Mouse (Mus musculus) midbrain, postnatal 0 days (tissue): Measurements from ENCODE around the gene Gatd1. TPM values are rescaled to one million over a fixed set of nuclear protein-coding genes. Genes with fewer than 3 reads are reported as not detected.

Source experiments
- ATAC-seq: fragments of 200-750 bp; cut with Nextera tagmentation; 2 replicates; pipeline ENCODE4 v1.8.0; 2017; ENCODE audit warnings: moderate number of reproducible peaks, mild to moderate bottlenecking, moderate TSS enrichment, moderate library complexity; ENCODE audit not compliant: low FRiP score
- DNase-seq: peaks from one replicate; pipeline ENCODE4 v3.0.0-alpha.2; 2015; ENCODE audit warnings: low spot score
- H3K27ac ChIP-seq: fragments of 300-500 bp; sonication (generic); 2 replicates; pipeline ENCODE4 v1.5.1; 2014; ENCODE audit warnings: low read depth, mild to moderate bottlenecking, low read length, mixed read lengths
- H3K27me3 ChIP-seq: fragments of 300-500 bp; sonication (generic); 2 replicates; pipeline ENCODE4 v1.6.1; 2014; ENCODE audit warnings: low read length, control low read depth, mixed read lengths; ENCODE audit not compliant: insufficient read depth
- H3K36me3 ChIP-seq: fragments of 300-500 bp; sonication (generic); 2 replicates; pipeline ENCODE4 v1.6.1; 2014; ENCODE audit warnings: low read length, control low read depth, mixed read lengths; ENCODE audit not compliant: insufficient read depth
- H3K4me1 ChIP-seq: fragments of 300-500 bp; sonication (generic); 2 replicates; pipeline ENCODE4 v1.6.1; 2014; ENCODE audit warnings: mild to moderate bottlenecking, control low read depth, antibody characterized with exemption, low read length, mixed read lengths; ENCODE audit not compliant: insufficient read depth
- H3K4me2 ChIP-seq: fragments of 300-500 bp; sonication (generic); 2 replicates; pipeline ENCODE4 v1.6.1; 2014; ENCODE audit warnings: low read depth, mild to moderate bottlenecking, low read length, mixed read lengths; ENCODE audit not compliant: poor library complexity, severe bottlenecking
- H3K4me3 ChIP-seq: fragments of 300-500 bp; sonication (generic); 2 replicates; pipeline ENCODE4 v1.5.1; 2014; ENCODE audit warnings: low read depth, mild to moderate bottlenecking, low read length, moderate library complexity
- H3K9ac ChIP-seq: fragments of 300-500 bp; sonication (generic); replicated peaks from 2 replicates; pipeline ENCODE4 v1.6.1; 2014; ENCODE audit warnings: mild to moderate bottlenecking, low read length, moderate library complexity, mixed read lengths; ENCODE audit not compliant: poor library complexity, severe bottlenecking
- H3K9me3 ChIP-seq: fragments of 300-500 bp; sonication (generic); 2 replicates; pipeline ENCODE4 v1.6.1; 2016; ENCODE audit warnings: low read length, control low read depth
- CTCF ChIP-seq: IDR thresholded peaks from 2 replicates; pipeline ENCODE4 v1.5.1; 2016; ENCODE audit warnings: antibody characterized with exemption, mild to moderate bottlenecking
- WGBS: fragments of 180-500 bp; shearing (Covaris S2); extraction: QIAGEN DNeasy Blood & Tissue Kit; methylation state at CpG from one replicate; pipeline ENCODE4 v1.1.7; 2014; 5-methylcytosine and 5-hydroxymethylcytosine counted together
- polyA plus RNA-seq: library from polyadenylated mRNA; unstranded; fragments of >200 nt; fragmentation: Nextera tagmentation; extraction: Ambion mirVana; gene quantifications from 2 replicates; pipeline ENCODE4 v1.2.1, GENCODE M21; 2015
- total RNA-seq: library from RNA; depleted of rRNA; stranded (reverse); fragments of >200 nt; gene quantifications from 2 replicates; pipeline ENCODE4 v1.2.3, GENCODE M21; 2014

Gene Gatd1
- total and polyA plus RNA-seq, 2 experiments from 2014 or later, result 48.9 to 72.9 TPM

DNA sequence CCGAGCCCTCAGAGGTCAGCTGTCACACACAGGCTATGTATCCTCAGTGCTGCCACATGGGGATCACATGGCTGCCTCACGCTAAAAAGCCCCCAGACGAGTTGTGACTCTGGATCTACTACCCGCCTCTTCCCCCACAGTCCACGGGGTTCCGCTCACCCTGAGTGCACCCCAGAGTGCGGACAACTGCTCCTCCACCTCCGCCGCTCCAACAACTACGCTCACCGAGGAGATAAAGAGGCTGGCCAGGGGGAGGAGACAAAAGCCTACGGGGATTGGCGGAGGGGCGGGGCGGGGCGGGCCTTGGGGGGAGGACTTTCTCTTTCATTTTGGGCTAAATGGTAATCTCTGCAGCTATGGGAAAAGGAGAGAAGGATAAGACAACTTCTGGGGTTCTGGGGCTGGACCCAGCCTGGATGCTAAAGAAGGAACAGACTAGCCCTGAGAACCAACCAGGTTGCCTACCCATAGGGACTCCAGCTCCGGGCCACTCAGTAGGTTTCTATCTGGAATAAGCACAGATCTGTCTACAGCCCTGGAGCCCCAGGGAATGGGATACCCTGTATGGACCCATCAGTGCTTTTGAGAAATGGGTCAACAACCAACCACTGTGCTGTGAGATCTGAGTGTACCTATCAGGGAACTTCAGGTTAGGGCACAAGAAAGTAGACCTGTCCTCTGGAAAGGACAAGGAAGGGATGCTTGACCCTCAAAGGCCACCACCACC lies 21.4 kb upstream of the Gatd1 start:
- ATAC-seq, result no peak
- H3K9me3 ChIP-seq, result no peaks in the 10 kb centered on the region
- DNase-seq, result peak; percentile 50
- no peaks in the 10 kb centered on the region for H3K27me3 ChIP-seq
- 4% methylated on average over 17 of the region's 17 CpGs for WGBS
- peaks cover 20% of the 10 kb centered on the region for H3K4me1 ChIP-seq
- H3K27ac ChIP-seq, result peak overlapping the region; percentile 79
- H3K4me3 ChIP-seq, result peak overlapping the region; percentile 55
- peak overlapping the region; percentile 92 for H3K4me2 ChIP-seq
- peak overlapping the region; percentile 77 for H3K9ac ChIP-seq
- H3K36me3 ChIP-seq, result peaks cover 25% of the 10 kb centered on the region
- TF ChIP-seq CTCF, result no peak

DNA sequence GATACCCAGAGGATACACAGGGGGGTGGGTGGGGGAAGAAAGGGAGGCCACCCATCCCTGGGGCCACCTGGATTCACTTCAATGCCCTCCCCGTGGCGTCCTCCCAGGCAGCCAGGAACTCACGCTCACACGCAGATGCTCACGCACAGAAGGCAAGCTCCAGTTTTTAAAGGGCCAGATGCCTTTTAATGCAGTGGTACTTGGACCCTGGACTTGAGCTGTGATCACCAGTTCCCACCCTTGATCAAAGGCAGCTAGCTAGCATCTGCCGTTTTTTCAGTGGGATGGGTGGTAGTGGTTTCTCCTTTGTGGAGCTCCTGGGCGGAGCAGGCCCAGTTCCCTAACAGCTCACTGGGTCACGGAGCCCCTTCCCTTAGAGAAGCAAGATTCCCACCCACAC lies 20.5 kb upstream of the Gatd1 start:
- ATAC-seq, result no peak
- WGBS, result 9% methylated on average over 8 of the region's 8 CpGs
- DNase-seq, result peak; percentile 76
- Histone ChIP-seq H3K9ac (peak overlapping the region; percentile 77), H3K4me3 (peak overlapping the region; percentile 55), H3K4me1 (peaks cover 24% of the 10 kb centered on the region), H3K4me2 (peak overlapping the region; percentile 92), H3K36me3 (peaks cover 27% of the 10 kb centered on the region), H3K27me3 (no peaks in the 10 kb centered on the region), H3K9me3 (no peaks in the 10 kb centered on the region), H3K27ac (peak overlapping the region; percentile 79)
- no peak for TF ChIP-seq CTCF

DNA sequence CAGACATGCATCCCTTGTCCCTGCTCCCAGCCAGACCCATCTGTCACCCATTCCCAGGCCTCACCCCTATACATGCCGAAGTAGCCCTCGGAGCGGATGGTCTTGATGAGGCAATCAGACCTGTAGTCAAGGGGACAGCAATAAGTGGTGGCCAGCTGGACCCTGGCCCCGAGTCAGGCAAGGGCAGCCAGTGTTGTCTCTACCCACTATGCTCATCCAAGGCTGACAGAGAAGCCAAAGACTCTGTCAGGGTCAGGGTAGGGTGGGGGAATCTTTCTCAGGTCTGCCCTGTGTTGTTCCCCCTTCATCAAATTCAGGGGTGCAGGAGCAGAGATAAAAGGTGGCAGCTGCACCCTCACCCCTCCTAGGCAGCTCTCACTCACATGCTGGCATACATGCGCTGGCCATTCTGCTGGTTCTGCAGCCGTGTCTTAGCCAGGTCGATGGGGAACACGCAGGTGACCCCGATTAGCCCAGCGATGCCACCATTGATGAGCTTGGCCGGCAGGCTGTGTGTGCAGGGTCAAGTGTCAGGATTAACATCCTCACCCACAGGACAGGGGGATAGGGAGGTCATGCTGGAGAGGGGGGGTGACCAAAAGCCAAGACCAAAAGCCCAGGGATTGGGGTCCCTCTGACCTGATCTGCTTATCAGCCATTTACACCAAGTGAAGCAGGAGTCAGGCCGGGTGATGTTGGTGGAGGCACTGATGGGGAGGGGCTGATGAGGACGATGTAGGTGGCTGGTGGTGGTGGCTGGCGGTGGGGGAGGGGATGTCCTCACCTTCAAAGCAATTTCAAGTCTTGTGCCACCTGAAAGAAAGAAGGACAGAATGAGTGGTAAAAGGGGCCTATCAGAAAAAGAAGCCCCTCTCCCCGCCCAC lies 19.8 kb upstream of the Gatd1 start:
- Histone ChIP-seq H3K4me1 (peaks cover 25% of the 10 kb centered on the region), H3K27ac (peak overlapping the region; percentile 79), H3K9me3 (no peaks in the 10 kb centered on the region), H3K4me2 (peak overlapping the region; percentile 92), H3K27me3 (no peaks in the 10 kb centered on the region), H3K9ac (peak overlapping the region; percentile 77), H3K36me3 (peaks cover 27% of the 10 kb centered on the region), H3K4me3 (peak overlapping the region; percentile 55)
- no peak for TF ChIP-seq CTCF
- no peak for ATAC-seq
- DNase-seq, result no peak
- WGBS, result 67% methylated on average over 15 of the region's 15 CpGs

DNA sequence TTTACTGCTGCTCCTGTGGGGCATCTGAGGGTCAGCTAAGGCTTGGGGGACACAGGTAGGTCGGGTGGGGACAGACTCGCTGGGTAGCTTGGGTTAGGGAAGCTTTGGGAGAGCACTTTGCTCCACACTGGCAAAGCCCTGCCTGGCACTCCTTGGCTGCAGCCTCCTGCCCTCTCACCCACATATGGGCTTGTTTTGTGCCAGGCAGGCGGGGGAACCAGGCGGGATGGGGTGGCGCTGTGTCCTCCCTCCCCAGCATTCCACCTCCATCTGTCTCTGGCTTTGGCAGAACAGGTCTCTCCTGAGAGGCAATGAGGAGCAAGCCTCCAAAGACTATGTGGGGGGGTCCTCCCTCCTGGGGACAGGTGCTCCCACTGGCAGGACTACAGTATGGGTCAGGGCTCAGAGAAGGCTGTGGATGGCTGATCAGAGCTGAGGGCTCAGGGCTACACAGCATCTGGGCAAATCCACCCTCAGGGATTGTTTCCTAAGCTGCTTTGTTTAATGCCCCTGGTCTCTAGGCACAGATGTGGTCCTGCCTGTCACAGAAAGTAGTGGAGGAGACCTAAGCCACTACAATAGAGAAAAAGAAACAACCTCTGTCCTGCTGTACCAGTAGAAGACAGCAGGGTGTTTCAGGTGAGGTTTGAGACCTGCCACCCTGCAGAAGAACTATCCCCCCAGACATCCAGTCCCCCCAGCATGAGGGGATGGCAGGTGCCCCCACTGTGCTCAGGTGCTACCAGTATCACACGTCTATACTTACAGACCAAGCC lies 19.0 kb upstream of the Gatd1 start:
- Histone ChIP-seq H3K4me1 (peaks cover 28% of the 10 kb centered on the region), H3K4me2 (peak overlapping the region; percentile 92), H3K4me3 (peak overlapping the region; percentile 55; the same call in 1 of the 2 replicates), H3K36me3 (peaks cover 27% of the 10 kb centered on the region), H3K27ac (no peak overlapping the region), H3K9ac (peak overlapping the region; percentile 77), H3K9me3 (no peaks in the 10 kb centered on the region), H3K27me3 (no peaks in the 10 kb centered on the region)
- no peak for TF ChIP-seq CTCF
- 82% methylated on average over 6 of the region's 6 CpGs for WGBS
- DNase-seq (no peak), ATAC-seq (no peak)

DNA sequence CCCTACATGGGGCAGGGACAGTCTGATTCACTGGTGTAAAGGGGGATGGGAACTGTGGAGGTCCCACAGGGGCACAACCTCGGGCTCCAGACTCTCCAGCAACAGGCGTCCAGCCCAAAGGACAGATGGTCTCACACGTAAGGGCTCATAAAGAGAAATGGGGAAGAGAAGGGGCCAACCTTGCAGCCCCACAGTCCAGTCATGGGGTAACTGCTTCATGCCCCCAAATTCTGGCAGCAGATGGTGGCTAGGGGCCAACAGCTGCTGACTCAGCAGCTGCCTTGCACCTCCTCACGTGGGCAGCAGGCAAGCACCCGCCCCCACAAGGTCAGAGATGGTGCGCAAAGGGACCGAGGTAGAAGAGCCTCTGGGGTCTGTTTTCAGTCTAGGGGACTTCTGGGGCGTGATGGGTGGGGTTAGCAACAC lies 18.3 kb upstream of the Gatd1 start:
- peaks cover 31% of the 10 kb centered on the region for H3K36me3 ChIP-seq
- DNase-seq (no peak), ATAC-seq (no peak)
- no peak overlapping the region for H3K9ac ChIP-seq
- peaks cover 28% of the 10 kb centered on the region for H3K4me1 ChIP-seq
- no peak for TF ChIP-seq CTCF
- no peak overlapping the region for H3K4me3 ChIP-seq
- no peaks in the 10 kb centered on the region for H3K9me3 ChIP-seq
- 91% methylated on average over 8 of the region's 8 CpGs for WGBS
- no peak overlapping the region for H3K4me2 ChIP-seq
- H3K27me3 ChIP-seq, result no peaks in the 10 kb centered on the region
- H3K27ac ChIP-seq, result no peak overlapping the region
